Mouse (Mus musculus) spleen, adult 2 months (tissue): Measurements from ENCODE around the gene Tsc22d2. TPM values are rescaled to one million over a fixed set of nuclear protein-coding genes. Genes with fewer than 3 reads are reported as not detected.

ENCODE experiments used
- DNase-seq, 2 experiments: peaks; one replicate each; pipeline versions ENCODE4 v3.0.0 to v3.0.0-alpha.2; 2012 to 2021; ENCODE audit warnings: low spot score in 2 of 2, low read depth in 1 of 2
- H3K27ac ChIP-seq: fragments of 200-500 bp; 2 replicates; pipeline ENCODE4 v1.5.1; 2012; ENCODE audit warnings: low read length, inconsistent platforms; ENCODE audit not compliant: insufficient read depth
- H3K27me3 ChIP-seq: fragments of 200-500 bp; 2 replicates; pipeline ENCODE4 v1.6.1; 2012; ENCODE audit warnings: mild to moderate bottlenecking, moderate library complexity, low read length, inconsistent platforms; ENCODE audit not compliant: control insufficient read depth, insufficient read depth
- H3K36me3 ChIP-seq: fragments of 200-500 bp; 2 replicates; pipeline ENCODE4 v1.6.1; 2012; ENCODE audit warnings: mild to moderate bottlenecking, low read length, inconsistent platforms; ENCODE audit not compliant: control insufficient read depth, insufficient read depth
- H3K4me1 ChIP-seq: fragments of 200-500 bp; 2 replicates; pipeline ENCODE4 v1.6.1; 2011; ENCODE audit warnings: inconsistent platforms; ENCODE audit not compliant: control insufficient read depth, insufficient read depth, insufficient read length
- H3K4me3 ChIP-seq: fragments of 200-500 bp; 2 replicates; pipeline ENCODE4 v1.5.1; 2011; ENCODE audit warnings: mild to moderate bottlenecking, inconsistent platforms; ENCODE audit not compliant: insufficient read depth, insufficient read length; ENCODE audit errors: extremely low read depth
- CTCF ChIP-seq: fragments of 200-500 bp; IDR thresholded peaks from 2 replicates; pipeline ENCODE4 v1.5.1; 2011; ENCODE audit warnings: mild to moderate bottlenecking, inconsistent platforms; ENCODE audit not compliant: insufficient read depth, insufficient read length, insufficient replicate concordance; ENCODE audit errors: extremely low read depth
- POLR2A ChIP-seq: fragments of 200-500 bp; IDR thresholded peaks from 2 replicates; pipeline ENCODE4 v1.6.1; 2011; ENCODE audit warnings: low read depth, low read length, inconsistent platforms
- WGBS: fragments of 180-500 bp; shearing (Covaris S2); methylation state at CpG from one replicate; pipeline ENCODE4 v1.1.7; 2018; 5-methylcytosine and 5-hydroxymethylcytosine counted together
- polyA plus RNA-seq: library from polyadenylated mRNA; depleted of rRNA; stranded (reverse); fragments of >200 nt; gene quantifications from 2 replicates; pipeline ENCODE4 v1.2.3, GENCODE M21; 2012

Gene Tsc22d2
- polyA plus RNA-seq, 1 experiment: 12.3 TPM

- Histone ChIP-seq H3K27ac (no peak overlapping the region), H3K4me1 (no peaks in the 10 kb centered on the region), H3K27me3 (no peaks in the 10 kb centered on the region), H3K36me3 (no peaks in the 10 kb centered on the region), H3K4me3 (no peak overlapping the region)
- no peak for DNase-seq
- no peak for TF ChIP-seq CTCF
- TF ChIP-seq POLR2A: no peak
- WGBS: 47% methylated on average over 3 of the region's 3 CpGs
These were observed 37.8 kb upstream of the Tsc22d2 start for GRCm38 (mm10) chr3:58376713-58377112.

GRCm38 (mm10) chr3:58377589-58378134 is 36.9 kb upstream of the Tsc22d2 start:
- Histone ChIP-seq H3K36me3 (no peaks in the 10 kb centered on the region), H3K4me3 (no peak overlapping the region), H3K4me1 (no peaks in the 10 kb centered on the region), H3K27ac (no peak overlapping the region), H3K27me3 (no peaks in the 10 kb centered on the region)
- 70% methylated on average over 5 of the region's 5 CpGs for WGBS
- no peak for DNase-seq
- TF ChIP-seq CTCF (no peak), POLR2A (no peak)

- 100% methylated on average over 1 of the region's 1 CpGs for WGBS
These were observed 31.8 kb upstream of the Tsc22d2 start for GRCm38 (mm10) chr3:58382676-58383075.

GRCm38 (mm10) chr3:58385060-58385459 is 29.5 kb upstream of the Tsc22d2 start:
- Histone ChIP-seq H3K4me3 (no peak overlapping the region), H3K27me3 (no peaks in the 10 kb centered on the region), H3K4me1 (no peaks in the 10 kb centered on the region), H3K36me3 (no peaks in the 10 kb centered on the region), H3K27ac (no peak overlapping the region)
- no peak for DNase-seq
- no peak for TF ChIP-seq CTCF
- no peak for TF ChIP-seq POLR2A
- WGBS: 71% methylated on average over 1 of the region's 1 CpGs

More at GRCm38 (mm10) chr3:58382676-58383075, 31.8 kb upstream of the Tsc22d2 start:
- DNase-seq: no peak
- Histone ChIP-seq H3K27me3 (no peaks in the 10 kb centered on the region), H3K4me1 (no peaks in the 10 kb centered on the region), H3K36me3 (no peaks in the 10 kb centered on the region), H3K27ac (no peak overlapping the region), H3K4me3 (no peak overlapping the region)
- TF ChIP-seq CTCF (no peak), POLR2A (no peak)

GRCm38 (mm10) chr3:58388731-58389130 is 25.8 kb upstream of the Tsc22d2 start:
- TF ChIP-seq CTCF (no peak), POLR2A (no peak)
- H3K4me3 ChIP-seq: no peak overlapping the region

GRCm38 (mm10) chr3:58398541-58398940 is 16.0 kb upstream of the Tsc22d2 start:
- WGBS: 84% methylated on average over 5 of the region's 5 CpGs
- Histone ChIP-seq H3K4me3 (no peak overlapping the region), H3K27me3 (no peaks in the 10 kb centered on the region), H3K27ac (no peak overlapping the region), H3K4me1 (no peaks in the 10 kb centered on the region), H3K36me3 (no peaks in the 10 kb centered on the region)
- no peak for DNase-seq
- TF ChIP-seq CTCF (no peak), POLR2A (no peak)

More at GRCm38 (mm10) chr3:58388731-58389130, 25.8 kb upstream of the Tsc22d2 start:
- Histone ChIP-seq H3K36me3 (no peaks in the 10 kb centered on the region), H3K27ac (no peak overlapping the region), H3K4me1 (no peaks in the 10 kb centered on the region), H3K27me3 (no peaks in the 10 kb centered on the region)
- DNase-seq: no peak
- WGBS: 86% methylated on average over 4 of the region's 4 CpGs

- Histone ChIP-seq H3K4me3 (no peak overlapping the region), H3K4me1 (no peaks in the 10 kb centered on the region), H3K27me3 (no peaks in the 10 kb centered on the region), H3K27ac (no peak overlapping the region), H3K36me3 (no peaks in the 10 kb centered on the region)
- 75% methylated on average over 3 of the region's 3 CpGs for WGBS
- DNase-seq: no peak
- TF ChIP-seq POLR2A: no peak
- TF ChIP-seq CTCF: no peak
These were observed 14.6 kb upstream of the Tsc22d2 start for GRCm38 (mm10) chr3:58399931-58400330.
